Comparison of ENCODE assay signal across 7 mouse cellular contexts in the genomic region with DNA sequence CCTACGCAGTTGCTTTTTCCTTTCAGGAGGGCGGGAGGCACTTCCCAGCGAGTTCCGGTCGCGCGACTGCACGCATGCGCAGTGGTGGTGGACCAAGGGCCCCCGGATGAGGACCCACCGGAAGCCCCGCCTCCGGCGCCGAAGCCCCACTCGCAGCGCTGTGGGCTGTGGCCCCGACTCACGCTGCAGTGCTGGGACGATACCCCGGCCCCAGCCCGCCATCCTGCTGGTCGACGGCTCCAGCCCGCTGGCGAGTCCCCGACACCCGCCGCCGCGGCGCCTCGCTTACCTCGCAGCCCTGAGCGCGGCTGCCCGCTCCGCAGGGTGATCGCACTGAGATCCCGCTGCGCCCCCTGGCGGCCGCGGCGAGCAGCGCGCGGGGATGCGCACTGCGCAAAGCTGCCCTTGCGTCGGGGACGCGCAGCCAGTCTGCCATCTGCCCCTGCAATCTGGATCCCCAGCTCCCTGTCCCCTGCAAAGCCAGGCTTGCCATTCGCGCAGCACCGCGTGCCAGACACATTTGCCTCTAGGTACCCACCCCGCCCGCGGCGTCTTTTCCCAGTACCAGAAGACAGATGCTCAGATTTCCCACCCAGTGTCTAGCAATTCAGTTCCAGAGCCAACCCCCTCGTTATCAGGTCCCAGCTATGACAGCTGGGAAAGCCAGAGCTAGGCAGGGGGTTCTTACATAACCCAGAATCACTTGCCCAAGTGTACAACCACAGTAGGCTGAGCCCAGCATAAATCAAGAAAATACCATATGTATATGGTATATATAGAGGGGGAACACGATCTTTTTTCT. TPM values are rescaled to one million over a fixed set of nuclear protein-coding genes. Genes with fewer than 3 reads are reported as not detected.
A peak's percentile ranks its signal among the peaks of the same experiment; 100 is the strongest.
DNase-seq lines count a peak whose midpoint lies in the region; ATAC-seq lines count a peak whose summit lies in the region.

A gene (minus strand): TSS at position 343 of the 802 bp plus-strand sequence.

- H3K9me3 ChIP-seq in embryonic facial prominence, embryonic 10.5 days, result no peaks in the 10 kb centered on the region
- H3K9me3 ChIP-seq in limb, embryonic 11.5 days (ENCODE audit: control insufficient read depth, low read length), result no peaks in the 10 kb centered on the region
- H3K9me3 ChIP-seq in midbrain, embryonic 14.5 days (ENCODE audit: control insufficient read depth, low read length), result no peaks in the 10 kb centered on the region

- ATAC-seq in granulocyte monocyte progenitor cell, adult 5-6 weeks (replicated peaks; ENCODE audit: poor library complexity, severe bottlenecking), result peak; percentile 80
- peak; percentile 88 for ATAC-seq in limb, embryonic 11.5 days (ENCODE audit: insufficient number of reproducible peaks, low FRiP score, low TSS enrichment, low read depth)
- ATAC-seq in midbrain, embryonic 14.5 days (ENCODE audit: low FRiP score, low TSS enrichment), result peak; percentile 93

- no peaks in the 10 kb centered on the region for H3K27me3 ChIP-seq in embryonic facial prominence, embryonic 10.5 days (replicated peaks; ENCODE audit: low read depth, poor library complexity, severe bottlenecking)
- H3K27me3 ChIP-seq in limb, embryonic 11.5 days (ENCODE audit: control insufficient read depth, insufficient read depth, low read length), result no peaks in the 10 kb centered on the region
- no peaks in the 10 kb centered on the region for H3K27me3 ChIP-seq in midbrain, embryonic 14.5 days (ENCODE audit: control insufficient read depth, insufficient read depth, low read length)

- H3K4me2 ChIP-seq in limb, embryonic 11.5 days (ENCODE audit: low read depth, severe bottlenecking), result peak within 1 kb of the TSS; percentile 80
- peak within 1 kb of the TSS; percentile 73 for H3K4me2 ChIP-seq in midbrain, embryonic 14.5 days (ENCODE audit: low read length)

- peak within 1 kb of the TSS; percentile 99 for H3K27ac ChIP-seq in embryonic facial prominence, embryonic 10.5 days (replicated peaks)
- H3K27ac ChIP-seq in limb, embryonic 11.5 days (replicated peaks; ENCODE audit: low read depth, low read length), result peak within 1 kb of the TSS; percentile 96
- peak within 1 kb of the TSS; percentile 99 for H3K27ac ChIP-seq in midbrain, embryonic 14.5 days (replicated peaks; ENCODE audit: low read depth, low read length)

- WGBS in embryonic facial prominence, embryonic 10.5 days, result under 1% methylated on average over 64 of the region's 64 CpGs
- WGBS in limb, embryonic 11.5 days, result under 1% methylated on average over 63 of the region's 64 CpGs
- WGBS in midbrain, embryonic 14.5 days, result under 1% methylated on average over 64 of the region's 64 CpGs

- no peaks in the 10 kb centered on the region for H3K36me3 ChIP-seq in embryonic facial prominence, embryonic 10.5 days (replicated peaks)
- no peaks in the 10 kb centered on the region for H3K36me3 ChIP-seq in limb, embryonic 11.5 days (ENCODE audit: control insufficient read depth, insufficient read depth, low read length)
- no peaks in the 10 kb centered on the region for H3K36me3 ChIP-seq in midbrain, embryonic 14.5 days (ENCODE audit: control insufficient read depth, insufficient read depth, low read length)

- H3K4me3 ChIP-seq in embryonic facial prominence, embryonic 10.5 days, result peak within 1 kb of the TSS; percentile 85
- peak within 1 kb of the TSS; percentile 56 for H3K4me3 ChIP-seq in limb, embryonic 11.5 days (ENCODE audit: low read depth, low read length)
- peak within 1 kb of the TSS; percentile 61 for H3K4me3 ChIP-seq in midbrain, embryonic 14.5 days (replicated peaks; ENCODE audit: low read depth, low read length)

- peaks cover 24% of the 10 kb centered on the region for H3K4me1 ChIP-seq in embryonic facial prominence, embryonic 10.5 days
- H3K4me1 ChIP-seq in limb, embryonic 11.5 days (ENCODE audit: control insufficient read depth, insufficient read depth, low read length), result 0 out of 2 replicates have a peak, but pooled peaks cover 3% of the 10 kb centered on the region
- H3K4me1 ChIP-seq in midbrain, embryonic 14.5 days (ENCODE audit: control insufficient read depth, insufficient read depth, low read length), result peaks cover 15% of the 10 kb centered on the region; the same call in 1 of the 2 replicates

- peak within 1 kb of the TSS; percentile 94 for H3K9ac ChIP-seq in limb, embryonic 11.5 days (ENCODE audit: low read length)
- peak within 1 kb of the TSS; percentile 91 for H3K9ac ChIP-seq in midbrain, embryonic 14.5 days (replicated peaks; ENCODE audit: low read length)

- DNase-seq in adrenal gland, postnatal 10 days, result peak; percentile 99
- DNase-seq in embryonic facial prominence, embryonic 10.5 days (ENCODE audit: low spot score), result peak; percentile 97
- peak; percentile 99 for DNase-seq in kidney, adult 18-20 months
- DNase-seq in limb, embryonic 11.5 days (ENCODE audit: low spot score), result peak; percentile 98
- peak; percentile 99 for DNase-seq in midbrain, embryonic 14.5 days
- DNase-seq in spleen, adult 18-20 months, result peak; percentile 96 to 97

RNA-seq across cellular contexts. Expression of the gene that starts here (rescaled TPM):
- 10 to 100 TPM; 11.9 to 13.5 TPM for total RNA-seq in adrenal gland, postnatal 10 days (2021)
- 12.2 and 13.1 TPM in 2 replicates for polyA plus RNA-seq in embryonic facial prominence, embryonic 10.5 days (2016; fragmentation: Nextera tagmentation; extraction: Ambion mirVana)
- total RNA-seq in granulocyte monocyte progenitor cell, adult 5-6 weeks (2014; fragmentation: Nextera tagmentation), result 6.9 and 11.7 TPM in 2 replicates
- 6.2 and 6.7 TPM in 2 replicates for total RNA-seq in granulocyte monocyte progenitor cell, adult 5-6 weeks (2017)
- polyA plus RNA-seq in limb, embryonic 11.5 days (2014; fragmentation: Nextera tagmentation; extraction: Ambion mirVana), result 8.4 and 10.4 TPM in 2 replicates
- polyA plus RNA-seq in midbrain, embryonic 14.5 days (2014; fragmentation: Nextera tagmentation; extraction: Ambion mirVana), result 6.6 and 7.2 TPM in 2 replicates

Comparison
In these comparisons a context has a peak if more than half of its experiments do, and no peak if none do; other contexts are left out.
1. Peak in every context shown above with its lines: DNase-seq, ATAC-seq, H3K4me3 ChIP-seq and H3K27ac ChIP-seq.